Mouse (Mus musculus) liver, embryonic 14.5 days (tissue): ENCODE data around the gene Col23a1. TPM values are rescaled to one million over a fixed set of nuclear protein-coding genes. Genes with fewer than 3 reads are reported as not detected.

ENCODE experiments used
- ATAC-seq: fragments of 200-750 bp; cut with Nextera tagmentation; 2 replicates; pipeline ENCODE4 v1.8.0; 2017; ENCODE audit warnings: moderate number of reproducible peaks, mild to moderate bottlenecking, moderate library complexity; ENCODE audit not compliant: insufficient read depth
- DNase-seq, 3 experiments: peaks; one replicate each; pipeline ENCODE4 v3.0.0-alpha.2; 2012 to 2013; ENCODE audit warnings: low read depth in 3 of 3, low spot score in 3 of 3
- H3K27ac ChIP-seq: fragments of 300-500 bp; sonication (generic); 2 replicates; pipeline ENCODE4 v1.5.1; 2014; ENCODE audit warnings: moderate library complexity, mild to moderate bottlenecking, control low read depth, inconsistent platforms
- H3K27me3 ChIP-seq: fragments of 300-500 bp; sonication (generic); 2 replicates; pipeline ENCODE4 v1.6.1; 2014; ENCODE audit warnings: mild to moderate bottlenecking, low read length, moderate library complexity; ENCODE audit not compliant: control insufficient read depth, insufficient read depth
- H3K36me3 ChIP-seq: fragments of 300-500 bp; sonication (generic); replicated peaks from 2 replicates; pipeline ENCODE4 v1.6.1; 2014; ENCODE audit warnings: low read depth; ENCODE audit not compliant: control insufficient read depth, insufficient read depth
- H3K4me1 ChIP-seq, 2 experiments: fragments of 200-500 bp in 1 of 2; fragments of 300-500 bp in 1 of 2; sonication (generic) in 1 of 2; replicated peaks; 2 replicates each; pipeline ENCODE4 v1.6.1; 2012 to 2014; ENCODE audit warnings: antibody characterized with exemption in 1 of 2, inconsistent platforms in 1 of 2, low read length in 1 of 2; ENCODE audit not compliant: control insufficient read depth in 2 of 2, insufficient read depth in 2 of 2
- H3K4me2 ChIP-seq: fragments of 300-500 bp; sonication (generic); 2 replicates; pipeline ENCODE4 v1.6.1; 2014; ENCODE audit warnings: low read depth, mild to moderate bottlenecking, control low read depth, moderate library complexity
- H3K4me3 ChIP-seq, 2 experiments: fragments of 200-500 bp in 1 of 2; fragments of 300-500 bp in 1 of 2; sonication (generic) in 1 of 2; 2 replicates each; pipeline ENCODE4 v1.5.1; 2012 to 2014; ENCODE audit warnings: low read depth in 2 of 2, low read length in 2 of 2, mild to moderate bottlenecking in 2 of 2, control low read depth in 1 of 2, inconsistent platforms in 1 of 2, moderate library complexity in 1 of 2; ENCODE audit not compliant: insufficient read depth in 1 of 2
- H3K9ac ChIP-seq: fragments of 300-500 bp; sonication (generic); replicated peaks from 2 replicates; pipeline ENCODE4 v1.6.1; 2014; ENCODE audit warnings: mild to moderate bottlenecking, control low read depth, moderate library complexity
- H3K9me3 ChIP-seq: fragments of 300-500 bp; sonication (generic); 2 replicates; pipeline ENCODE4 v1.6.1; 2016; ENCODE audit warnings: low read length, mixed read lengths; ENCODE audit not compliant: control insufficient read depth
- CTCF ChIP-seq: IDR thresholded peaks from 2 replicates; pipeline ENCODE4 v1.5.1; 2016; ENCODE audit warnings: antibody characterized with exemption, low read depth, control low read depth
- EP300 ChIP-seq: IDR thresholded peaks from 2 replicates; pipeline ENCODE4 v1.6.1; 2016; ENCODE audit warnings: antibody characterized with exemption, low read depth
- WGBS: fragments of 180-500 bp; shearing (Covaris S2); extraction: QIAGEN DNeasy Blood & Tissue Kit; methylation state at CpG from one replicate; pipeline ENCODE4 v1.1.7; 2014; ENCODE audit not compliant: insufficient replicate concordance; 5-methylcytosine and 5-hydroxymethylcytosine counted together
- polyA plus RNA-seq, 2 experiments: library from polyadenylated mRNA; depleted of rRNA in 1 of 2; stranded (reverse) in 1 of 2; unstranded in 1 of 2; fragments of >200 nt; fragmentation: Nextera tagmentation in 1 of 2; extraction: Ambion mirVana in 1 of 2; gene quantifications; 2 replicates each; pipeline versions ENCODE4 v1.2.1 to v1.2.3; 2012 to 2014

Col23a1 gene
- polyA plus RNA-seq, 2 experiments = 0.11 to 0.19 TPM

GRCm38 (mm10) chr11:51451925-51452324, 162.2 kb downstream of the Col23a1 start:
- H3K27me3 ChIP-seq = no peaks in the 10 kb centered on the region
- DNase-seq (no peak), ATAC-seq (no peak)
- 55% methylated on average over 7 of the region's 7 CpGs for WGBS
- H3K9me3 ChIP-seq = no peaks in the 10 kb centered on the region
- no peaks in the 10 kb centered on the region for H3K36me3 ChIP-seq
- no peak overlapping the region for H3K9ac ChIP-seq
- no peak overlapping the region for H3K27ac ChIP-seq
- no peak overlapping the region for H3K4me2 ChIP-seq
- H3K4me1 ChIP-seq = peaks cover 0 to 3% of the 10 kb centered on the region in 2 experiments; a peak in 2 of 4 replicates
- no peak overlapping the region for H3K4me3 ChIP-seq
- TF ChIP-seq EP300 = no peak
- TF ChIP-seq CTCF = no peak

- Histone ChIP-seq H3K27me3 (no peaks in the 10 kb centered on the region), H3K9me3 (no peaks in the 10 kb centered on the region), H3K4me1 (no peaks in the 10 kb centered on the region), H3K4me3 (no peak overlapping the region), H3K9ac (no peak overlapping the region), H3K27ac (no peak overlapping the region), H3K36me3 (no peaks in the 10 kb centered on the region), H3K4me2 (no peak overlapping the region)
- TF ChIP-seq EP300 (no peak), CTCF (no peak)
- ATAC-seq = no peak
- 68% methylated on average over 9 of the region's 9 CpGs for WGBS
- DNase-seq = no peak
These were observed 164.0 kb downstream of the Col23a1 start for GRCm38 (mm10) chr11:51453742-51454141.

- Histone ChIP-seq H3K9me3 (no peaks in the 10 kb centered on the region), H3K27me3 (no peaks in the 10 kb centered on the region), H3K4me1 (no peaks in the 10 kb centered on the region), H3K4me3 (no peak overlapping the region), H3K9ac (no peak overlapping the region), H3K4me2 (no peak overlapping the region), H3K36me3 (no peaks in the 10 kb centered on the region), H3K27ac (no peak overlapping the region)
- DNase-seq (no peak), ATAC-seq (no peak)
- TF ChIP-seq EP300 = no peak
- TF ChIP-seq CTCF = no peak
These were observed 165.8 kb downstream of the Col23a1 start for GRCm38 (mm10) chr11:51455501-51455900.

GRCm38 (mm10) chr11:51457624-51458023, 167.9 kb downstream of the Col23a1 start:
- ATAC-seq = no peak
- Histone ChIP-seq H3K9me3 (no peaks in the 10 kb centered on the region), H3K4me2 (no peak overlapping the region), H3K9ac (no peak overlapping the region), H3K27ac (no peak overlapping the region), H3K4me1 (no peaks in the 10 kb centered on the region), H3K4me3 (no peak overlapping the region), H3K36me3 (no peaks in the 10 kb centered on the region), H3K27me3 (no peaks in the 10 kb centered on the region)
- DNase-seq = no peak
- TF ChIP-seq CTCF = no peak
- TF ChIP-seq EP300 = no peak
- WGBS = 29% methylated on average over 5 of the region's 5 CpGs

GRCm38 (mm10) chr11:51458649-51459048, 168.9 kb downstream of the Col23a1 start:
- ATAC-seq (no peak), DNase-seq (no peak)
- Histone ChIP-seq H3K4me3 (no peak overlapping the region), H3K4me1 (no peaks in the 10 kb centered on the region), H3K9me3 (no peaks in the 10 kb centered on the region), H3K27me3 (no peaks in the 10 kb centered on the region), H3K9ac (no peak overlapping the region), H3K36me3 (no peaks in the 10 kb centered on the region), H3K27ac (no peak overlapping the region), H3K4me2 (no peak overlapping the region)
- WGBS = 57% methylated on average over 4 of the region's 4 CpGs
- no peak for TF ChIP-seq EP300
- TF ChIP-seq CTCF = no peak
